ENCODE assay signal across 9 mouse cellular contexts in genomic region chr5:120502147-120502621, GRCm38 (mm10). TPM values are rescaled to one million over a fixed set of nuclear protein-coding genes. Genes with fewer than 3 reads are reported as not detected.
DNase-seq lines count a peak whose midpoint lies in the region; ATAC-seq and TF ChIP-seq lines count a peak whose summit lies in the region.
"Had no signal": no experiment of that assay in that cellular context is flagged by ENCODE, and none has a peak within 500 bp of the region (broad histone marks: within the 10 kb centered on the region; RNA-seq: fewer than 3 reads in every experiment).

No protein-coding gene starts in this region.

- no peaks in the 10 kb centered on the region for H3K27me3 ChIP-seq in cerebellum, adult 2 months (ENCODE audit: control insufficient read depth, insufficient read depth, low read length)
- H3K27me3 ChIP-seq in forebrain, embryonic 14.5 days (replicated peaks; ENCODE audit: control insufficient read depth, insufficient read depth, low read length), result no peaks in the 10 kb centered on the region
- H3K27me3 ChIP-seq in neural tube, embryonic 14.5 days (ENCODE audit: control insufficient read depth, insufficient read depth, low read length), result no peaks in the 10 kb centered on the region

- TF ChIP-seq CTCF in cerebellum, adult 2 months (IDR thresholded peaks at IDR 0.05; ENCODE audit: borderline replicate concordance, insufficient read depth, low read depth, low read length), result no peak

- peak overlapping the region; percentile 69 for H3K4me3 ChIP-seq in cerebellum, adult 2 months (replicated peaks; ENCODE audit: insufficient read depth, low read depth, low read length)
- peak overlapping the region; percentile 92 for H3K4me3 ChIP-seq in forebrain, embryonic 14.5 days (ENCODE audit: low read depth, low read length)
- H3K4me3 ChIP-seq in neural tube, embryonic 14.5 days (ENCODE audit: low read depth, low read length), result peak overlapping the region; percentile 92

- peak overlapping the region; percentile 89 for H3K9ac ChIP-seq in forebrain, embryonic 14.5 days (ENCODE audit: low read length)
- H3K9ac ChIP-seq in neural tube, embryonic 14.5 days (replicated peaks; ENCODE audit: low read depth, low read length), result peak overlapping the region; percentile 88; the same call in 1 of the 2 replicates

- DNase-seq in cerebellum, adult 2 months, result peak; percentile 33 to 41
- DNase-seq in cerebellum, adult 18-20 months, result no peak
- DNase-seq in 3T3-L1 (ENCODE audit: low read depth, low spot score), result peak; percentile 86
- DNase-seq in forebrain, embryonic 14.5 days (ENCODE audit: low spot score), result no peak
- peak; percentile 41 to 67 for DNase-seq in left cerebral cortex, postnatal 36 days (ENCODE audit: low spot score in 2 of 2)
- DNase-seq in gastrocnemius, postnatal 4 days (ENCODE audit: low spot score in 2 of 2), result no peak

- H3K4me2 ChIP-seq in forebrain, embryonic 14.5 days (ENCODE audit: low read length), result peak overlapping the region; percentile 97
- peak overlapping the region; percentile 93 for H3K4me2 ChIP-seq in neural tube, embryonic 14.5 days (ENCODE audit: low read depth, low read length)

- H3K4me1 ChIP-seq in cerebellum, adult 2 months (ENCODE audit: control insufficient read depth, insufficient read depth, low read length), result peaks cover 9% of the 10 kb centered on the region; the same call in 1 of the 2 replicates
- peaks cover 9% of the 10 kb centered on the region for H3K4me1 ChIP-seq in forebrain, embryonic 14.5 days (ENCODE audit: control insufficient read depth, insufficient read depth, low read length)
- peaks cover 13% of the 10 kb centered on the region for H3K4me1 ChIP-seq in neural tube, embryonic 14.5 days (ENCODE audit: control insufficient read depth, insufficient read depth, low read length)

- H3K36me3 ChIP-seq in forebrain, embryonic 14.5 days (ENCODE audit: control insufficient read depth, insufficient read depth, low read length), result 0 out of 2 replicates have a peak, but pooled peaks cover 6% of the 10 kb centered on the region
- H3K36me3 ChIP-seq in neural tube, embryonic 14.5 days (ENCODE audit: control insufficient read depth, insufficient read depth, low read length), result no peaks in the 10 kb centered on the region

- ATAC-seq in forebrain, embryonic 14.5 days, result no peak
- ATAC-seq in neural tube, embryonic 14.5 days (ENCODE audit: low read depth), result no peak
- ATAC-seq in megakaryocyte-erythroid progenitor cell, adult 5-6 weeks (replicated peaks; ENCODE audit: low FRiP score, low TSS enrichment, poor library complexity, severe bottlenecking), result no peak

- intact Hi-C loops in left cerebral cortex, postnatal 36 days (cut with DNase I), result no loop called here

- H3K9me3 ChIP-seq in forebrain, embryonic 14.5 days (replicated peaks; ENCODE audit: control insufficient read depth, low read length), result no peaks in the 10 kb centered on the region
- H3K9me3 ChIP-seq in neural tube, embryonic 14.5 days (ENCODE audit: control insufficient read depth, low read length), result no peaks in the 10 kb centered on the region

- no peak overlapping the region for H3K27ac ChIP-seq in cerebellum, adult 2 months (ENCODE audit: insufficient read depth, low read length)
- H3K27ac ChIP-seq in forebrain, embryonic 14.5 days (ENCODE audit: low read depth, low read length), result no peak overlapping the region
- H3K27ac ChIP-seq in neural tube, embryonic 14.5 days (ENCODE audit: low read depth, low read length), result no peak overlapping the region

- TF ChIP-seq POLR2A in cerebellum, adult 2 months (IDR thresholded peaks at IDR 0.05; ENCODE audit: borderline replicate concordance, insufficient read depth, low read length), result no peak

- 15% methylated on average over 9 of the region's 9 CpGs for WGBS in cerebellum, adult 2 months
- 65% methylated on average over 9 of the region's 9 CpGs for WGBS in forebrain, embryonic 14.5 days
- WGBS in neural tube, embryonic 14.5 days, result 69% methylated on average over 9 of the region's 9 CpGs

RNA-seq across cellular contexts. Expression of gene Plbd2, which starts 1.2 kb away (rescaled TPM):
- 49.0 and 53.5 TPM in 2 replicates for polyA plus RNA-seq in cerebellum, adult 2 months (2012; rRNA removed)
- polyA plus RNA-seq in forebrain, embryonic 14.5 days (2014; fragmentation: Nextera tagmentation; extraction: Ambion mirVana), result 14.8 and 16.2 TPM in 2 replicates
- 10 to 100 TPM; 57.2 to 66.1 TPM for total RNA-seq in left cerebral cortex, postnatal 36 days (2021)
- polyA plus RNA-seq in neural tube, embryonic 14.5 days (2014; fragmentation: Nextera tagmentation; extraction: Ambion mirVana), result 30.8 and 30.9 TPM in 2 replicates
- total RNA-seq in megakaryocyte-erythroid progenitor cell, adult 5-6 weeks (2014; fragmentation: Nextera tagmentation), result 13.6 and 20.8 TPM in 2 replicates
- 6.3 and 8.7 TPM in 2 replicates for total RNA-seq in megakaryocyte-erythroid progenitor cell, adult 5-6 weeks (2017)
- 10 to 100 TPM; 43.7 to 49.7 TPM for total RNA-seq in gastrocnemius, postnatal 4 days (2021)

RNA-seq across cellular contexts. Expression of gene Slc8b1, which starts 8.8 kb away (rescaled TPM):
- polyA plus RNA-seq in cerebellum, adult 2 months (2012; rRNA removed), result 8.2 TPM in 2 replicates
- polyA plus RNA-seq in forebrain, embryonic 14.5 days (2014; fragmentation: Nextera tagmentation; extraction: Ambion mirVana), result 0.67 and 1.5 TPM in 2 replicates
- 1 to 10 TPM; 4.2 to 8.2 TPM for total RNA-seq in left cerebral cortex, postnatal 36 days (2021)
- 0.95 and 2.1 TPM in 2 replicates for polyA plus RNA-seq in neural tube, embryonic 14.5 days (2014; fragmentation: Nextera tagmentation; extraction: Ambion mirVana)
- 0.35 and 1.6 TPM in 2 replicates for total RNA-seq in megakaryocyte-erythroid progenitor cell, adult 5-6 weeks (2014; fragmentation: Nextera tagmentation)
- total RNA-seq in megakaryocyte-erythroid progenitor cell, adult 5-6 weeks (2017), result 0.09 and 1.7 TPM in 2 replicates
- 10 to 100 TPM; 22.7 to 30.9 TPM for total RNA-seq in gastrocnemius, postnatal 4 days (2021)

RNA-seq across cellular contexts. Expression of gene Sds, which starts 25.9 kb away (rescaled TPM):
- 0.36 and 0.52 TPM in 2 replicates for polyA plus RNA-seq in cerebellum, adult 2 months (2012; rRNA removed)
- not detected in 2 replicates for polyA plus RNA-seq in forebrain, embryonic 14.5 days (2014; fragmentation: Nextera tagmentation; extraction: Ambion mirVana)
- not detected for total RNA-seq in left cerebral cortex, postnatal 36 days (2021)
- 0.29 TPM in 1 of 2 replicates, not detected in the other for polyA plus RNA-seq in neural tube, embryonic 14.5 days (2014; fragmentation: Nextera tagmentation; extraction: Ambion mirVana)
- not detected in 2 replicates for total RNA-seq in megakaryocyte-erythroid progenitor cell, adult 5-6 weeks (2014; fragmentation: Nextera tagmentation)
- total RNA-seq in megakaryocyte-erythroid progenitor cell, adult 5-6 weeks (2017), result not detected in 2 replicates
- not detected for total RNA-seq in gastrocnemius, postnatal 4 days (2021)
- polyA plus RNA-seq: frontal cortex, adult 2 months had no signal

RNA-seq across cellular contexts. Expression of gene Sdsl, which starts 29.6 kb away (rescaled TPM):
- polyA plus RNA-seq in cerebellum, adult 2 months (2012; rRNA removed), result 13.6 and 16.7 TPM in 2 replicates
- polyA plus RNA-seq in forebrain, embryonic 14.5 days (2014; fragmentation: Nextera tagmentation; extraction: Ambion mirVana), result 2.2 and 3.2 TPM in 2 replicates
- total RNA-seq in left cerebral cortex, postnatal 36 days (2021), result 1 to 10 TPM; 5.5 to 5.7 TPM
- polyA plus RNA-seq in neural tube, embryonic 14.5 days (2014; fragmentation: Nextera tagmentation; extraction: Ambion mirVana), result 5.8 and 8.3 TPM in 2 replicates
- total RNA-seq in megakaryocyte-erythroid progenitor cell, adult 5-6 weeks (2014; fragmentation: Nextera tagmentation), result 59.5 and 72.1 TPM in 2 replicates
- 58.5 and 67.3 TPM in 2 replicates for total RNA-seq in megakaryocyte-erythroid progenitor cell, adult 5-6 weeks (2017)
- under 1 TPM; 0.32 to 0.73 TPM for total RNA-seq in gastrocnemius, postnatal 4 days (2021)

Comparison
In these comparisons a context has a peak if more than half of its experiments do, and no peak if none do; other contexts are left out.
1. DNase-seq: peak in cerebellum, adult 2 months (2 of 2), 3T3-L1 (single experiment) and left cerebral cortex, postnatal 36 days (2 of 2); none in cerebellum, adult 18-20 months (0 of 2), forebrain, embryonic 14.5 days (single experiment) and gastrocnemius, postnatal 4 days (0 of 2).
2. Peak in every context shown above with its lines, with median percentiles within 50 percentile points of each other: H3K4me3 ChIP-seq.